Mouse (Mus musculus) kidney, postnatal 14 days (tissue): ENCODE measurements at regions not wholly inside any gene's neighbourhood (a gene's known extent, or its start where the extent isn't known, plus 50 kb on each side); places are given as distances from the start of the nearest gene placed in this dataset.

ENCODE experiments used
- DNase-seq: peaks from one replicate; pipeline ENCODE4 v3.0.0; 2022; ENCODE audit warnings: mixed read lengths

DNA sequence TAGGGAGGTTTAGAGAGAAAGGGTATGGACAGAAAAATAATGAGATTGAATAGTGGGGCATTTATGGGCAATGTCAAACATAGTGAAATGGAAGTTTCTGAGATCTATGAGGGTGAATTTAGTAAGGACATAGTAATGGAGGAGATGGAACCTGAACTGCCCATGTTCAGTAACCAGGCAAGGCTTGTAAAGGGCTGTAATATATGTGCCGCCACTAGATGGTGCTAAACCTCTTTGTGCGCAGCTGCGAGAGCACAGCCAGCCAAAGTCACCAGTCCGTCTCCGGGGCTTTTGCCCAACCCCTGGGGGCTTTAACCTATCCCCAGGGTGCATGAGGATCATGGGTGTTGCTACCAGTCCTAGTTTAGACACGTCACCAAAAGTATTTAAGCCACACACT, 77.7 kb upstream of the Vmn2r25 start:
- DNase-seq: peak; percentile 48

DNA sequence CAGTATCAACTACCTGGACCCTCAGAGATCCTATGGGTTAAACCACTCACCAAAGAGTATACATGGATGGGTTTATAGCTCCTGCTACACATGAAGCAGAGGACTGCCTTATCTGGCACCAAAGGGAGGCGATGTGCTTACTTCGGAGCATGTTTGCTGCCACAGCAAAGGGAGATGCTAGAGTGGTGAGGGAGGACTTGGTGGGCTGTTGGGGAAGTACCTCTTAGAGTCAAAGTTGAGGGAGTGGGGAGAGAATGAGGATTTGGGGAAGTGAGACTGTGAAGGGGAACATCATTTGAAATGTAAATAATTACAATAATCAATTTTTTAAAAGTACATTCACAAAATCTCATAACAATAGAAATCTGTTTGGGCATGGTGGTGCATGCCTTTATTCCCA, 84.7 kb upstream of the Vmn2r25 start:
- no peak for DNase-seq

DNA sequence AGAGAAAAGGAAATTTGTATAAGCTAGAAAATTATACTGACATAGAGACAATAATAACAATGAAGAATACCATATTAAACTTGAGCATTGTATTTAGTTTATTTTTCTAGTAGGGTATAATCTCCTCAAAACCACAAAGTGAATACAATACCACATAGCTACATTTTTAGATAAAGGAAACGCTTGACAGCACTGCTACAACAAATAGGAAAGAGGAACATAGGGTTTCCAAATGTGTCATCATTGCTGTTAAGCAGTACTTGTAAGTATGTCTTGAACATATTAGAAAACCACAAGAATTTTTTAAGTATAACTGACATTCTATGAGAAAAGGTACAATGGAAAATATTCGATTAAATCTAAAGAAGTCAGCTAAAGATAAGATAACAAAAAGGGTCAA, 63.0 kb upstream of the Vmn2r26 start:
- no peak for DNase-seq

DNA sequence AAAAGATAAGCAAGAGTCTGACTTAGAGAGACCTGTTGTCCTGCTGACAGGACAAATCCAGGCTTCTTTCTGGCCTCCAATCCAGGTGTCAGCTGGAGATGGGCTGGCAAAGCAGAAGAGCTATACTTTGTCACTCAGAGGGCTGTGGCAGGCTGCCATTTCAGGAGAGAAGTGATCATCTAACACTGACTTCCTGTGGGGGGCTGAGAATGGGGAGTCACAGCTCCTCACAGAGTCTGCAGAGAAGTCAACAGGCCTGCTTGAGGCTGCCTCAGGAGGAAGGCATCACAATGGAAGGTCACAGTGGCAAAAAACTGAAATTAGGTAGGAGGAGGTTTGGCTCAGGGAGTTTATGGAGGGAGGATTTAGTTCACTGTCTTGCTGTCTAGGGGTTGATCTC, 53.2 kb upstream of the Vmn2r26 start:
- DNase-seq: peak; percentile 1
